Mouse (Mus musculus) activated CD4-positive, CD25-positive, alpha-beta regulatory T cell, adult 4 months (primary cell): Measurements from ENCODE around the gene Lrfn4. TPM values are rescaled to one million over a fixed set of nuclear protein-coding genes. Genes with fewer than 3 reads are reported as not detected.
A peak's percentile ranks its signal among the peaks of the same experiment; 100 is the strongest.

Experiments used
- ATAC-seq: one replicate; pipeline ENCODE4 v1.8.0; 2017
- polyA plus RNA-seq, 2 experiments: library from polyadenylated mRNA; unstranded; fragments of 100-300 nt; shearing (Covaris generic); gene quantifications; one replicate each; pipeline ENCODE4 v1.2.1; 2017

The Lrfn4 gene
- under 1 TPM in 1 of 2 experiments, not detected in 1; 0.31 TPM for polyA plus RNA-seq

DNA sequence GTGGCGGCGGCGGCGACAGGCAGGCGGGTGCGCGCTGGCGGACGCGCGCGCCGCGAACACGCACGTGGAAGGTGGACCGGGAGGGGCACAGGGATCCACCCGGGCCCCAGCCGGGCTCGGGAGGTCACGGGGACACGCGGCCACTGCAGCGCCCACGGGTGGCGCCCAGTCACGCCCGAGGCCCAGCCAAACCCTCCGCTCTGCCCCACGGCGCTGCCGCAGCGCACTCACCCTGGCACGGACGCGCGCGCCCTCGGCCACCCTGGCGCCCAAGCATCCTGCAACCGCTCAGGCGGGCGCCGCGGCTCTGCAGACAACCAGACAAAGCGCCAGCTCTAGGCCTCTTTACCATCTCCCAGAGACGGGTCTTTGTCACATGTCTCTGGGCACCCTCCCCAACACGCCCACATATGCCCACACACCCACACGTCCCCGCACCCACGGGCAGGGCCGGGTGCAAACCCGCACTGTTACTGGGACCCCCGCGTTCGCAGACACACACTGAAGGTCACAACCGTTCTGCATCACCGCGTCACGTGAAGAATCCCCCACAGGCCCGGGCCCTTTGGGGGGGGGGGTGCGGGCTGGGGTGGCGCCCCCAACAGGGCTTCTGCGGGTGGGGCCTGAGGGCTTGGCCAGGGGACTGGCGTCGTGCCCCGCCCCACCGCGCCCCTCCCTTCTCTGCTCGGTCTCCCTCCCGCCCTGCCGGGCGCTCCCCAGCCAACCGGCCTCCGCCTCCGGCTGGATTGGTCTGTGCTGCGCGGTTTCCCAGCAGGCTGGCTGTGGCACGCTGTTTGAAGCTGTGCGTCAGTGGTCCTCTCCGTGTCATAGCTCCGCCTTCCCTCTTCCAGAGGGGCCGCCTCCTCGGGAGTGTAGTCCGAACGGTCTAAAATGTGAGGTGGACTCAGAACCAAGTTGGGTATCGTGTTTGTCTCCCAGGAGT is at the start of gene Lrfn4:
Gene Lrfn4, minus strand, starts transcription at position 517 of the 943 bp plus-strand sequence.
- no peak for ATAC-seq

DNA sequence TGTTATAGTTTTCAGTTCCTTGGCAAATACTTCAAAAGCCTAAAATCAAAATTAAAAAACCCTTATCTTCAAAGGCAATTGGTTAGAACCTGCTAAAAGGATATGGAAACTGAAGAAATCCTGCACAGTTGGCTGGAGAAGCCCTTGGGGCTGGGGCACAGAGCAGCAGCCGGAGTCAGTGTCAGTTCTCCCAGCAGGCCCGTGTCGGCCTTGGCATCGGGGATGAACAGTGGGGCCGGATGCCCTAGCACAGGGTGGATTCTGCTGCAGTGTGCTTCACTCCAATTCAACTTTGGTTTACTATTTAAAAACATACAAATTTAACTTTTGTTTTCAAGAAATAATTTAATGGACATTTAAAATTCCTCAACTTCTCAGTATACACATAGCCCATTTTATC is 42.7 kb upstream of the Lrfn4 start:
- no peak for ATAC-seq

DNA sequence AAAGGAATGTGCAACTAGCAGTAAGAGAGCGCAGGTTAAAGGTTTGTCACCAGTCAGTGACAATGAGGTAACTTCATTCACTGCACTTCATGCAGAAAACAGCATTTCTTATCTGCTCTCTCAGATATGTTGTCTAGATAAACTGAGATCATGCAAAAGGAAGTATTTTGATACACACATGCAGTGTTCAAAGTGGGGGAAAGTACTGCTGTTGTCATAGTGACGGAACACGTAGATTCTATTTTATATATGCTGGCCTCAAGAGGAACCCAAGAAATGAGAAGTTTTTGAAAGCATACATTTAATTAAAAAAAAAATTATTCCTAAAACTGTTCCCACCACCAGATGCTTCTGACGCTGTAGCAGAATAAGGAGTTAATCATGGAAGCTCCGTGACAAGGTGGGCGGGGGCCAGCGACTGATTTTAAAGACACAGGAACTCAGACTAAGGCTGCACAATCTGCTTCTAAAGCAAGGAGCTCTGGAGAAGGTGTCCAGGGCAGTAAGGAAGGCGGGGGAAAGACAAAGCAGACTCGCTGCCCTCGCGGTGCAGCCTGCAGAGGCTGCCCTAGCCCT is 31.5 kb upstream of the Lrfn4 start:
- no peak for ATAC-seq

DNA sequence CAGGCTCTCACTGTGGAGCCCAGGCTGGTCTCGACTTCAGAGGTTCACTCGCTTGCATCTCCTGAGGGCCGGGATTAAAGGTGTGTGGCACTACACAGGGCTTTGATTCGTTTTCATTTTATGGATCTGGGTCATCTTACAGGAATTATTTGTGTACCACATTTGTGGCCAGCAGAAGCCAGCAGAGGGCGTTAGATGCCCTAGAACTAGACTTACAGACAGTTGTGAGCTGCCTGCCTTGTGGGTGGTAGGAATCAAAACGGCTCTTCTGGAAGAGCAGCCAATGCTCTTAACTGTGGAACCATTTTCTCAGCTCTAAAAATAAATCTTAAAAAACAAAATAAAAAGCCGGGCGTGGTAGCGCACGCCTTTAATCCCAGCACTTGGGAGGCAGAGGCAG is 28.8 kb upstream of the Lrfn4 start:
- ATAC-seq, result no peak

DNA sequence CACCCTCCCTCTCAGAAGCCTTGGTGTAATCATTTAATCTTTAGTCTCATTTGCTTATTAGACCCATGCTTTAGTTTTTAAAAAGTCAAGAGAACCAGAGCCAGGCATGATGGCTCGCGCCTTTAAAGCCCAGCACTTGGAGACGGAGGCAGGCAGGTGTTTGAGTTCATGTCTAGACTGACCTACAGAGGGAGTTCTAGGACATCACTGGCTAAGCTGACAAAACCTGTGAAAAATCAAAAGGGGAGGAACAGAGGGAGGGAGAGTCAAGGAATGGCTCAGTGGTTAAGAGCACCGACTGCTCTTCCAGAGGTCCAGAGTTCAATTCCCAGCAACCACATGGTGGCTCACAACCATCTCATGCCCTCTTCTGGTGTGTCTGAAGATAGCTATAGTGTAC is 20.5 kb upstream of the Lrfn4 start:
- no peak for ATAC-seq

DNA sequence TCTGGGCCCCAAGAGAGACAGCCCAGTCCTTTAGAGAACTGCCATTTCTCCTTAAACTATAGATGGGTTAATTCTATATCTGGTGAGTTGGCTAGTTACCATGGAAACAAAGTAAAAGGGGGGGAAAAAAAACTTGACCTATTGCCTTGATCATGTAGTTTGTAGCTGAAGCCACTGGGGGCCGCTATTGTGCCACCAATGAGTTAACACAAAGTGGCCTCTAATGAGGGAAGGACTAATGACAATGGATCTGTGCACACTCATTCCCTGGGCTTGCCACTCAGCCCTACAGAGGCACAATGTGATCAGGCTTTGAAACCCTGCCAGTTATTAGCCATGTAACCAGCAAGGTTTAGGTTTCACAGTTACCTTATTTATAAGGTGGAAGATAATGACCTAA is 13.4 kb upstream of the Lrfn4 start:
- no peak for ATAC-seq

DNA sequence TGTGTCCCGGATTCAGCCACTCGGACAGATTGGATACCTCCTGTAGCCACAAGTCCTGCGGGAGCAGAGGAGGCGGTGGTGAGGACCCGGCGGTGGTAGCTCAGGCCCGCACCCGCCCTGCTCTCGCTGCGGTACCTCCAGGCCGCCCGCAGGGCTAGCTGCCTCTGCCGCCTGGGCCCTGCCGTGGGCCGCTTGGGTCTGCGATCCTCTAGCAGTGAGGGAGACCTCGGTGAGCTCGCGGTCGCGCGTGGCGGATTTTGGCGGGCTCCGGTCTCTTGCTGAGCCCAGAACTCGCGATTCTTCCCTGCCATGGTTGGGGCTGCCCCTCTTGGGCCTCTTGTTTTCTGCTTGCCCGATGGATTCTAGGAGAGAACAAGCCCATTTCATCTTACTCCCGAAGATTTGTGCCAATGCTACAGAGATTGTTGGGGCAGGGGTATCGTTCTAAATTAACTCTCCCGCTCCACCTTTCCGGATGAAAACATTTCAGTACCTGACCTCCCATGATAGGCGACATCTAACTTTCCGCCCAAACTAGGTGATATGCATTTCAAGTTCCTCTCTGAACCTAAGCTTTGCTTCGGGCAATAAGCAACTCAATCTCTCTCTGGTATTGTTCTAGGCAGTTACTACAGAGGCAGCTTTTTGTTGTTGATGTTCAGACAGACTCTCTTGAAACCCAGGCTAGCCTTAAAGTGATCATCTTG is 10.5 kb upstream of the Lrfn4 start:
- peak; percentile 36 for ATAC-seq

DNA sequence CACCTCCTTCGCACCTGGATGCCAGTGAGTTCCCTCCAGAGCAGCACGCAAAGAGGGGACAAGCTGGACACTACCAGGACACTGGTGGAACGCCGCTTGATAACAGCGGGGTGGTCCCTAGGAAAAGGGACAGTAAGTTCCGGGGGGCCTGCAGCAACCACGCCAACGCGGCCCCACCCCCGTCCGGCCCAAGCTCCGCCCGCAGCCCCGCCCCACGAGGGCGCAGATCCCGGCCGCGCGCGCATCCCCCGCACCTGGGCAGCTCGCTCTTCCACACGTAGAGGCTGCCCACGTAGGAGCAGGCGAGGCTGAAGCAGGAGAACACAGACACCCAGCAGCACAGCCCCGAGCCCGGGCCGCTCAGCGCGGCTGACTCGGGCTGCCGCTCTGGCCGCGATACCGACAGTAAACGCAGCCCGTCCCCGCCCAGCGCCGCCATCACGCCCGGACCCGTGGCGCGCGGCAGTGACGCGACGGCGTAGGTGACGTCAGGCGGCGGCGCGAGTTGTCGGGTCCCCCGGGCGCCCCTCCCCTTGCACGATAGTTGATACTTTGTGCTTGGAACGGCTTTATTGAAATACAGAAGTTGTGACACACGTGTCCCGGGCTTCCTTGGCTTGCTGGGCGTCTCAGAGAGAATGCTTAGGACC is 9.8 kb upstream of the Lrfn4 start, which contains the start of gene Rce1:
Gene Rce1, minus strand, starts transcription at position 463 of the 650 bp plus-strand sequence.
- ATAC-seq, result peak; percentile 86

DNA sequence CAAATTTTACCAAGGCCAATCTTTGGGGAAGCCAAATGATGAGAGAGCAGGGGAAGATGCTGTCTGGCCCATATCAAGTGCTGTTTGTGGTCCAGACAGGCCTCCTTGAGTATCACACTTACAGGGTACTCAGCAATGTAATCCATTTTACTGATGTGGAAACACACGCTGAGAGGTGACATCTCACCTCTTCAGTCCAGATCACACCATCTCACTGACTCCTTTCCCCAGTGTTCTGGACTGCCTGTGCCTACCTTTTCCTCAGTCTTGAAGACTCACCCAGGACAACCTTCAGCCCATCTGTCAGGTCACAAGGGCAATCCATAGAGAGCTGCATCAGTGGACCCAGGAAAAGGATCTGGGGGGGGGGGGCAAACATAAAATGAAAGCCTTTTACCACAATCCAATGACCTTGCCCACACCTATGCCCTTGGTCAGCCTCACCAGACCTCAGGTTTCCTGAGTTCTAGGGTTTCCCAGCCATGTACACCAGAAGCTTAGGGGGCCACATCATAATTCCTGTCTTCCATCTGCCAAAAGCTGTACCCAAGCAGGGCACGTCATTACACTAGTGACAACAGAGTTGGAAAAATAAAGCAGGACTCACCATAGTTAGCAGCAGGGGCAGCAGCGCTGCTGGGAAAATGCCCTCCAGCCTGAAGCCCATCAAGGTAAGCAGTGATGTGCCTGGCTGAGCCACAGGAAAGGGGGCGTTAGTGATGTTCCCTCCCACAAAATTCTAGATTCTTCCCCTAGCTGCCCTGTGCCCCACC is 9.1 kb upstream of the Lrfn4 start:
- ATAC-seq, result peak; percentile 5

DNA sequence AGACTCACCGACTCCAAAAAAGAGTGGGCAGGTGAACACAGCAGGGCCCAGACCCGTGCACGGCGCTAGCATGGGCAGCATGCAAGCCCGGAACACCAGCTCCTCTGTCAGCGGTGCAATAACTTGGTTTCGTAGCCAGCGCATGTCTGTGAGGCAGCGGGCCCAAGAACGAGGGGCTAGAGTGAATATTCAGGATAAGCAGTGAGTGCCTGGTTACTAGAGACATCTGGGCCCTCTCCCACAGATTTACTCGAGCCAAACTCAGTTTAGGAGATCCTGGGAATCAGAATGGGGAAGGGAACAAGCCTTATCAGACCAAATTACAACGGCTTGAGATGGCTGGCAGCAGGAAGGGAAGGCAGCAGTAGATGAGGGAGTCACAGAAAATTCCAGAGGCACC is 8.5 kb upstream of the Lrfn4 start:
- no peak for ATAC-seq

DNA sequence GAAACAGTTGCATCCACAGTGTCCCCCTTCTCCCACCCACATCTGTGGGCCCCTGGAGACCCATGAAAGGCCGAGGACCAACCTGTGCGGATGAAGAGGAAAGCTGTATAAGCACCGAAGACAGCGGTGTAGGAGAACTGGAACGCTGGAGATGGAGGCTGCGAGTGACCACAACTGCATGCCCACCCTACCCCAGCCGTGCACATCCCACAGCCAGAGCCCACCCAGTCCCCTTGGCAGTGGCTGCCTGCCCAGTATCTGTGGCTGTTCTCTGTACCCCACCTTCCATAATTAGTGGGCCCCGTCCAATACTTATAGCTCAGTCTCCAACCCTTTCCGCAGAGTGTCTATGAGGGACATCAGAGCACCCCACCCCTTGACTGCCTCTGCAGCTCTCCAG is 8.0 kb upstream of the Lrfn4 start:
- ATAC-seq, result no peak

DNA sequence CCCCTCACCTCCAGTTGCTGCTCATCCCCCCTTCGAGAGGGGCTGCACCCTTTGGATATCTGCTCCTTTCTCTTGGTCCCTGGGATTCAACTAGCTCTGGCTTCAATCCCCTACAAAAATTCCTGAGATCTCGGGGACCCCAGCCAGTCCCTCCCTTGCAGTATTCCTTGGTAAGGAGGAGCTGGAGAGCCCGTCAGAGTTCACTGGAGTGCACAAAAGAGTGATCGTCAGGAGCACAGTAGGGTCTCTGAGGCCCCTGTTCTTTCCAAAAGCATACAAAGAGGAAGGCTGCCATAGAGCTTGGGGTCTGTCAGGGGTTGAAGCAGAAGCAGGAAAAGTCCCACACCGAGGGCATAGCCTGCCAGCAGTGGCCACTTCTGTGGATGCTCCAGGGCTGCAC is 7.3 kb upstream of the Lrfn4 start:
- ATAC-seq, result no peak

DNA sequence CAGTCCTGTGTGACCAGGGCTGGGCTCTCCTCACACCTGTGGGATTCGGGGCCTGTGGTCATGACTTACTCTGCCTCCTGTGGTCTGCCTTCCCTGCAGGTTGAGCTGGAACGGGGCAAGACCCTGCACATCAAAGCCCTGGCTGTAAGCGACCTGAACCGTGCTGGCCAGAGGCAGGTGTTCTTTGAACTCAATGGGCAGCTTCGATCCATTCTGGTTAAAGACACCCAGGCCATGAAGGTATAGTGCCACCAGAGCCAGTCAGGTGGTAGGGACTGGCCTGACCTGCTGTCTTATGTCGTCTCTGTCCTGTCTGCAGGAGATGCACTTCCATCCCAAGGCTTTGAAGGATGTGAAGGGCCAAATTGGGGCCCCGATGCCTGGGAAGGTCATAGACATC is 5.3 kb upstream of the Lrfn4 start:
- no peak for ATAC-seq

DNA sequence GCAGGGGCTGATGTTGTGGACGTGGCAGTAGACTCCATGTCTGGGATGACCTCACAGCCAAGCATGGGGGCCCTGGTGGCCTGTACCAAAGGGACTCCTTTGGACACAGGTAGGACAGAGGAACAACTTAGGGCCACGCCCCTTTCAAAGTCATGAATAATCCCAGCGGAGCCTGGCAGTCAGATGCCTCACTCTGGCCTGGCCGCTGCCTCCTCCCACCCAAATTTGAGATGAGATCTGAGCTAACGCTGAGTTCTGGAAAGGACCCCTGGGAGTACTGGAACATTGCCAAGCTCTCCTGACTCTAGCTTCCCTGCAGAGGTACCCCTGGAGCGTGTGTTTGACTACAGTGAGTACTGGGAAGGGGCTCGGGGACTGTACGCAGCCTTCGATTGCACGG is 4.0 kb upstream of the Lrfn4 start:
- no peak for ATAC-seq

DNA sequence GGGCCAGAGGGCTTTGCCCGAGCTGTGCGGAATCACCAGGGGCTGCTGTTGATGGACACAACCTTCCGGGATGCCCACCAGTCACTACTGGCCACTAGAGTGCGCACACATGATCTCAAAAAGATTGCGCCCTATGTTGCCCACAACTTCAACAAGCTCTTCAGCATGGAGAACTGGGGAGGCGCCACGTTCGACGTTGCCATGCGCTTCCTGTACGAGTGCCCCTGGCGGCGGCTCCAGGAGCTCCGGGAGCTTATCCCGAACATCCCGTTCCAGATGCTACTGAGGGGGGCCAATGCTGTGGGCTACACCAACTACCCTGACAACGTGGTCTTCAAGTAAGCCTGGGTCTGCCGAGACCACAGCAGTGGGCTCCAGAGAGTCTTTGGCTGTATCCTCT is 2.7 kb upstream of the Lrfn4 start:
- ATAC-seq, result no peak

DNA sequence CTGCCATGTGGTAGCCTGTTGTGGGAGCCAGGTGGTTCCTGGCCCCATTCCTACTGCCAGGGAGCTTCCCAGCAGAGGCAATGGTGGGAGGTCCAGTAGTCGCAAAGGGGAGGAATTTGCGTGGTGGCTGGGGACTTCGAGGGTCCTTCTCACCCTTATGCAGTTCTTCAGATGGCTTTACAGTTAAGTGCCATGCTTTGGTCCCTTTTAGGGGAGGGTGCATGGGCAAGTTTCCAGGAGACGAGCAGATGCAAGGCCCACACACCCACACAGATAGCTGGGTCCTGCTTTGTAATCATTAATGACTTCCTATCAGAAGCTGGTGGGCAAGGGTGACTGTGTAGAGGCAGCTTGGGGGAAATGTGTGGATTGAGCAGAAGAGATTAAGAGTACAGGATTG is 1.1 kb upstream of the Lrfn4 start:
- ATAC-seq, result no peak

DNA sequence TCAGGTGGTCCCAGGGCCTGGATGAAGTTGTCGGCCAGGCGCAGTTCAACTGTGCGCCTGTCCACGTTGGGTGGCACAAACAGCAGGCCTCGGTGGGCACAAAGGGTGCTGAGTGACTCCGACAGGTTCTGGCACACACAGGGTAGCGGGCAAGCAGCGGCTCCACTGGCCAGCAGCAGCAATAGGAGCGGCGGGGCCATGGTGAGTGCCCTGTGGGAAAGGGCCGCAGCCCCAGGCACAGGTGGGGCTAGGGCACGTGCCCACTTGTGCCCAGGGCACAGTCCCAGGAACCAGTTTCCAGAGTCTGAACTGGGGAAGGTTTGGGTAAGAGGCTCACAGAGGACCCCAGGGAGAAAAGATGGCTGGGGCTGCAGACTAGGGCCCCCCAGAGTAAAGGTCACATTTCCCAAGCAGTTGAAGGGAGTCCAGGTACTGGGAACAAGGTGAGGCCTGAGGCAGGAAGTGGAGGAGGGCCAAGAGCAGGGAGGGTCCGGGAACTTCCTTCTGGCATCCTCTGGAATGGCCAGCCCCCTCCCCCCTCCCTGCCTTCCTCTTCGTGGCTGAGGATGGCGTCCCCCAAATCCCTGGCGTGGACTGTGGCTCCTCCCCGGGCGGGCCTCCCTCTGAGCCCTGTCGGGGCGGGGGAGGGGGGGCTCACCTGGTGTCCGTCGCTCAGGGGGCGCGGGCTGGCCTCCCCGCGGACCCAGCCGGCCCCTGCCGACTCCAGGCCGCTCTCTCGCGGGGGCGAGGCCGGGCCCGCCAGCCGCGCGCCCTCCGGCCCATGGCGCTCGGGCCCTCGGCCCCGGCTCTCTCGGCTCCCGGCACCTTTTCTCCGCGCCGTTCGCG is 939 bp downstream of the Lrfn4 start:
- ATAC-seq, result no peak

DNA sequence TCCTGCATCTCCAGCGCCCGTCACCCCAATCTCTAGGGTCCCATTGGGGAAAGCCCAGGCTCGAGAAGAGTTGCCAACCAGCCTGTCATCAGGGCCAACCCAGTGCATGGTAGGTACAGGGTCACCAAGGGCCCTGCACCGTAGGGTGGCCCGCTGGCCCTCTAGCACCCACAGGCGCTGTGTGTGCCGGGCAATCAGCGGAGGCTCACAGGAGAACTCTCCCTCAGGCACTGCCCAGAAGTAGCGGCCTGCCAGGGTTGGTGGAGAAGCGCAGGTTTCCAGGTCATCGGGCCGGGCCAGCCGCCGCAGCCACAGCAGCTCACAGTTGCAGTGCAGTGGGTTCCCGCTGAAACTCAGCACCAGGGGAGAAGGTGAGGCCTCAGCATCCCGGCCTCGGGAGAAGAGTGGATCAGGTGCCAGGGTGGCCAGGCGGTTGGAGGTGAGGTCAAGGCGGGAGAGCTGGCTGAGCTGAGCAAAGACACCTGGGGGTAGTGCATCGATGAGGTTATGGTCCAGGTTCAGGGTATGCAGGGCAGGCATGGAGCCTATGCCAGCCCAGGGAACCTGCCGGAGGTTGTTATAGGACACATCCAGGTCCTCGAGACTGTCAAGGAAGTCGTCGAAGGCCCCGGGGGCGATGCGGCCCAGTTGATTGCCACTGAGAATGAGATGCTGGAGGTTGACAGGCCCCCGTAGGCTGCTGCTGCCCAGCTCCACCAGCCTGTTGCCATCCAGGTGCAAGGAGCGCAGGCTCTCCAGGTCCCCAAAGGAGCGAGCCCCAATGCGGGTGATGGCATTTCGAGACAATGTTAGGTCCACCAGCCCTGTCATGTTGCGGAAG is 1.8 kb downstream of the Lrfn4 start:
- ATAC-seq, result no peak

DNA sequence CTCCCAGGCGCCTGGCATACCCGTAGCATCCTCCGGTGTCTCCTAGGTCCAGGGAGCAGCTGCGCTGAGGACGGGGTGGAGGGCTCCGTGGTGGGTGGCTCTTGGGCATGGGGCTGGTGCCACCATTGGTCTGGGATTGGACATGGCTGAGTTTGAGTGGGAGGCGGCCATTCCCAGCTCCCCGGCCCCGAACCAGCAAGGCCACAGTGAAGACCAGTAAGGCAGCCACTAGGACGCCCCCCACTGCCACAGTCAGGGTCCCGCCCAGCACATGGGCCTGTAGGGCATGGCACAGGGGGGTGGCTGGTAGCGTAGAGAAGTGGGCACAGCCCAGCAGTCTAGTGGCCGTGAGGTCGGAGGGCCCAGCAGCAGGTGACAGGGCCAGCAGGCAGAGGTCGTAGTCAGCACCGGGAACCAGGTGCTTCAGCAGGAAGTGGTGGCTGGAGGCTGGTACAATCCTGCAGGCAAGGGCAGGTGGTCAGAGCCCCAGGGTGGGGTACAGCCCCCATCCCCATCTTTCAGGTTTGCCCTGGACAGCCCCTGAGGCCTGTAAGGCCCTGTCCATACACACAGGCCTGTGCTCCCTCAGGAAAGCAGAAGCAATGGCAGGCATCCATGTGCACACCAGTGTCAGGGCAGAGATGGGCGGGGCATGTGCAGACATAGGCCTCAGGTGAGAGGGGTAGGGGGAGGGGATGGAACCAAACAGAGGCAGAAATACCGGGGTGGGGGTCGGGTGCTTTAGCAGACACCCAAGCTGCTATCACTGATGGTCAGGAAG is 3.1 kb downstream of the Lrfn4 start:
- no peak for ATAC-seq
